ENCODE assay signal across 27 mouse cellular contexts in the genomic region with DNA sequence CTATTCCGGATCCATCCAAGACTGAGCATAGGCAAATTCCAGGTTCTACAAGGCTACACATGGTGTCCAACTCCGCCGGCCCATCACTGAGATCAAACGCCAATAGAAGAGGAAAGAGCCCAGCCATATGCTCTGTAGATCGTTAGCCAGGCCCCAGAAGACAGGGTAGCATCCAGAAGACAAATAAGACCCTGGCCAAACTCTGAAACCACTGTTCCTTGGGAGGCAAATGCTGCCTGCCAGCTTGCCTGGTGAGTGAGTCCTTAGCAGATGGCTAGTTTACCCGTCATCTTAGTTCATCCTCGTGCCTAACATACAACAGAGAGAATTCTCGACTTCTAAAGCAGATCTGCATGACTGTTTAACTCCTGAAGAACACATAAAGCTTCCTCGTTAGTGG.
"Had no signal": no experiment of that assay in that cellular context is flagged by ENCODE, and none has a peak within 500 bp of the region (broad histone marks: within the 10 kb centered on the region; RNA-seq: fewer than 3 reads in every experiment).

No protein-coding gene starts in this region.

- DNase-seq: gastrocnemius, postnatal 10 days; gastrocnemius, postnatal 25 days; heart, adult 18-20 months; heart, postnatal 10 days; heart, postnatal 4 days; kidney, adult 18-20 months; kidney, adult 8-10 months; kidney, postnatal 10 days; kidney, postnatal 25 days; kidney, postnatal 4 days; liver; liver, embryonic 13.5 days; liver, postnatal 0 days had no signal

- H3K4me3 ChIP-seq: heart, embryonic 10.5 days; heart, embryonic 12.5 days; hindbrain, embryonic 10.5 days; hindbrain, embryonic 12.5 days; intestine, embryonic 15.5 days; layer of hippocampus, adult 2 months; limb, embryonic 10.5 days; limb, embryonic 12.5 days; liver, embryonic 13.5 days; liver, embryonic 15.5 days had no signal

- H3K4me2 ChIP-seq: heart, embryonic 12.5 days; hindbrain, embryonic 12.5 days; hindbrain, embryonic 14.5 days; intestine, embryonic 15.5 days; limb, embryonic 12.5 days; liver, embryonic 11.5 days; liver, embryonic 13.5 days; liver, embryonic 15.5 days had no signal

- H3K27ac ChIP-seq: heart, embryonic 10.5 days; hindbrain, embryonic 10.5 days; hindbrain, embryonic 12.5 days; hindbrain, embryonic 14.5 days; intestine, embryonic 15.5 days; layer of hippocampus, adult 2 months; limb, embryonic 10.5 days; limb, embryonic 12.5 days; liver, embryonic 13.5 days; liver, embryonic 15.5 days had no signal

- ATAC-seq: hindbrain, embryonic 16.5 days; inflammation-experienced regulatory T-cells, adult 6 months; intestine, embryonic 15.5 days; intestine, postnatal 0 days; liver, postnatal 0 days had no signal

- H3K9ac ChIP-seq: heart, embryonic 12.5 days; hindbrain, embryonic 12.5 days; hindbrain, embryonic 14.5 days; intestine, embryonic 15.5 days; limb, embryonic 12.5 days; liver, embryonic 13.5 days; liver, embryonic 15.5 days; liver, postnatal 0 days had no signal

- H3K4me1 ChIP-seq: intestine, embryonic 15.5 days; liver, embryonic 13.5 days; liver, embryonic 15.5 days had no signal

- H3K9me3 ChIP-seq: heart, embryonic 10.5 days; heart, embryonic 12.5 days; hindbrain, embryonic 10.5 days; hindbrain, embryonic 12.5 days; intestine, embryonic 15.5 days; limb, embryonic 10.5 days; limb, embryonic 12.5 days; liver, embryonic 13.5 days; liver, embryonic 15.5 days had no signal

- H3K36me3 ChIP-seq: heart, embryonic 10.5 days; heart, embryonic 12.5 days; hindbrain, embryonic 10.5 days; hindbrain, embryonic 12.5 days; intestine, embryonic 15.5 days; limb, embryonic 10.5 days; limb, embryonic 12.5 days; liver, embryonic 13.5 days; liver, embryonic 15.5 days had no signal

- H3K27me3 ChIP-seq: heart, embryonic 12.5 days; hindbrain, embryonic 12.5 days; intestine, embryonic 15.5 days; limb, embryonic 12.5 days; liver, embryonic 13.5 days; liver, embryonic 15.5 days had no signal
